Mouse (Mus musculus) heart, adult 2 months (tissue): ENCODE data around the gene Phpt1. TPM values are rescaled to one million over a fixed set of nuclear protein-coding genes. Genes with fewer than 3 reads are reported as not detected.

Experiments
- DNase-seq, 2 experiments: peaks; one replicate each; pipeline ENCODE4 v3.0.0; 2021
- H3K27ac ChIP-seq: fragments of 200-600 bp; 2 replicates; pipeline ENCODE4 v1.8.1; 2022
- H3K27me3 ChIP-seq: fragments of 200-500 bp; 2 replicates; pipeline ENCODE4 v1.6.1; 2012; ENCODE audit warnings: mild to moderate bottlenecking, low read length, inconsistent platforms, mixed read lengths; ENCODE audit not compliant: control insufficient read depth, insufficient read depth
- H3K36me3 ChIP-seq: fragments of 200-500 bp; 2 replicates; pipeline ENCODE4 v1.6.1; 2012; ENCODE audit warnings: low read length, inconsistent platforms; ENCODE audit not compliant: control insufficient read depth, insufficient read depth
- H3K4me1 ChIP-seq: fragments of 200-500 bp; 2 replicates; pipeline ENCODE4 v1.6.1; 2011; ENCODE audit warnings: low read length; ENCODE audit not compliant: control insufficient read depth, insufficient read depth
- H3K4me3 ChIP-seq: fragments of 200-600 bp; 2 replicates; pipeline ENCODE4 v1.8.1; 2022
- H3K79me2 ChIP-seq: fragments of 200-500 bp; replicated peaks from 2 replicates; pipeline ENCODE4 v1.6.1; 2012; ENCODE audit warnings: mild to moderate bottlenecking, inconsistent platforms, low read length, moderate library complexity, mixed read lengths; ENCODE audit not compliant: control insufficient read depth, insufficient read depth
- H3K9ac ChIP-seq: fragments of 200-500 bp; 2 replicates; pipeline ENCODE4 v1.6.1; 2012; ENCODE audit warnings: low read depth, mild to moderate bottlenecking, control low read depth, inconsistent platforms, low read length, mixed read lengths
- CTCF ChIP-seq: fragments of 200-600 bp; IDR thresholded peaks from 2 replicates; pipeline ENCODE4 v1.8.1; 2022; ENCODE audit warnings: antibody characterized with exemption, mild to moderate bottlenecking, moderate library complexity
- EP300 ChIP-seq: fragments of 200-500 bp; IDR thresholded peaks from 2 replicates; pipeline ENCODE4 v1.6.1; 2011; ENCODE audit warnings: low read depth, low read length, control low read depth; ENCODE audit not compliant: insufficient read depth
- POLR2A ChIP-seq: fragments of 200-500 bp; IDR thresholded peaks from 2 replicates; pipeline ENCODE4 v1.6.1; 2011; ENCODE audit warnings: mild to moderate bottlenecking, low read depth, low read length, control low read depth; ENCODE audit not compliant: insufficient read depth
- WGBS: fragments of 180-500 bp; shearing (Covaris S2); methylation state at CpG from one replicate; pipeline ENCODE4 v1.1.7; 2018; 5-methylcytosine and 5-hydroxymethylcytosine counted together
- intact Hi-C: fragments of 180-260 bp; cut with DNase I; formaldehyde crosslinking; loops from one replicate; pipeline ENCODE4 v1.15.1; 2025
- polyA plus RNA-seq: library from polyadenylated mRNA; depleted of rRNA; stranded (reverse); fragments of >200 nt; gene quantifications from 2 replicates; pipeline ENCODE4 v1.2.3, GENCODE M21; 2012
- total RNA-seq, 2 experiments: library from RNA; stranded (reverse); gene quantifications; 2 replicates each; pipeline ENCODE4 v1.2.3; 2021

Phpt1 gene
- total and polyA plus RNA-seq, 3 experiments: 52.6 to 100 (median 69.9) TPM

DNA sequence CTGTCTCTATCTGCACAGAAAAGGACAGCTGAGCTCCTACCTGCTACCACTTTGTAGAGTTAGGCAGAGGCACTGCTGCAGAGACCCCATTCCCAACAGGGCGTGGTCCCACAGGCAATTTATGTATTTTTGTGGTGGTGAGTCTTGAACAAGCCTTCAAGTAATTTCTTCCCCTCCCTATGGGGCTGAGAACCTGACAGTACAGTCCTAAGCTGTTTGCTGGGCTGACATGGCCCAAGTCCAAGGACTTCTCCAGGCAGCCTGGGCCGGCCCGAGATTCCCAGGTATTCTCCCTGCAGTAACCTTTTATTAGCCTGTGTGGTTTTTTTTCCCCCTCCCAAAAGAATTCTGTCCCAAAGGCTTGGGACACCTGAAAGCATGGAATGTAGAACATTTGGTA, 9.1 kb upstream of the Phpt1 start:
- H3K27ac ChIP-seq: no peak overlapping the region
- TF ChIP-seq EP300 (no peak), POLR2A (no peak), CTCF (no peak)
- no peak overlapping the region for H3K4me3 ChIP-seq
- intact Hi-C loops: no loop called here
- no peaks in the 10 kb centered on the region for H3K79me2 ChIP-seq
- H3K36me3 ChIP-seq: no peaks in the 10 kb centered on the region
- DNase-seq: peak in 1 of 2 experiments; percentile 16
- WGBS: 67% methylated on average over 3 of the region's 3 CpGs
- H3K4me1 ChIP-seq: peaks cover 15% of the 10 kb centered on the region
- H3K9ac ChIP-seq: no peak overlapping the region
- H3K27me3 ChIP-seq: peaks cover 8% of the 10 kb centered on the region

GRCm38 (mm10) chr2:25583571-25583970, 8.5 kb upstream of the Phpt1 start:
- H3K9ac ChIP-seq: no peak overlapping the region
- peaks cover 13% of the 10 kb centered on the region for H3K27me3 ChIP-seq
- H3K4me1 ChIP-seq: peaks cover 15% of the 10 kb centered on the region
- no peaks in the 10 kb centered on the region for H3K36me3 ChIP-seq
- no peak overlapping the region for H3K4me3 ChIP-seq
- WGBS: 56% methylated on average over 4 of the region's 4 CpGs
- no peaks in the 10 kb centered on the region for H3K79me2 ChIP-seq
- no peak for DNase-seq
- intact Hi-C loops: no loop called here
- TF ChIP-seq CTCF: no peak
- no peak overlapping the region for H3K27ac ChIP-seq

DNA sequence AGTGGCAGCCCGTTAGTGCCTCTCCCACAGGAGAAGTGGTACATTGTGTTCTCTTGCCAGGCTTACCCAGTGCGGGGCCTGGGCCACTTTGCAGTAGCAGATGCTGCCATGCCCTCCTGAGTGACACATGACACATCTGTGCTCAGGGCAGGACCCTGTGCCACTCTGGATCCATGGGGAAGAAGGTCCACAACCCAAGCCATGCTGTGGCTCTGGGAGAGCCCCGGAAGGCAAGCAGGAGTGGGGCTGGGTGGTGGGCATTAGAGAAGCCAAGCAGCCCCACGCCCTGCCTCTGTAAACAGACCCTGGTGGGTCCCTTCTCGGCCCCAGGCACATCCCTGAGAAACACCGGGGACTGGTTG, 8.1 kb upstream of the Phpt1 start:
- TF ChIP-seq CTCF (no peak), POLR2A (no peak), EP300 (no peak)
- Histone ChIP-seq H3K4me1 (peaks cover 14% of the 10 kb centered on the region), H3K79me2 (no peaks in the 10 kb centered on the region), H3K36me3 (no peaks in the 10 kb centered on the region), H3K27ac (no peak overlapping the region), H3K4me3 (no peak overlapping the region), H3K9ac (no peak overlapping the region), H3K27me3 (peaks cover 17% of the 10 kb centered on the region)
- peak in 1 of 2 experiments; percentile 36 for DNase-seq
- WGBS: 84% methylated on average over 6 of the region's 6 CpGs
- intact Hi-C loops: no loop called here

GRCm38 (mm10) chr2:25582466-25583119, 7.6 kb upstream of the Phpt1 start:
- TF ChIP-seq CTCF (no peak), EP300 (no peak), POLR2A (no peak)
- H3K36me3 ChIP-seq: no peaks in the 10 kb centered on the region
- peaks cover 12% of the 10 kb centered on the region for H3K4me1 ChIP-seq
- WGBS: 51% methylated on average over 12 of the region's 12 CpGs
- intact Hi-C loops: no loop called here
- H3K9ac ChIP-seq: no peak overlapping the region
- H3K4me3 ChIP-seq: no peak overlapping the region
- H3K27me3 ChIP-seq: peaks cover 20% of the 10 kb centered on the region
- no peaks in the 10 kb centered on the region for H3K79me2 ChIP-seq
- no peak overlapping the region for H3K27ac ChIP-seq
- no peak for DNase-seq

DNA sequence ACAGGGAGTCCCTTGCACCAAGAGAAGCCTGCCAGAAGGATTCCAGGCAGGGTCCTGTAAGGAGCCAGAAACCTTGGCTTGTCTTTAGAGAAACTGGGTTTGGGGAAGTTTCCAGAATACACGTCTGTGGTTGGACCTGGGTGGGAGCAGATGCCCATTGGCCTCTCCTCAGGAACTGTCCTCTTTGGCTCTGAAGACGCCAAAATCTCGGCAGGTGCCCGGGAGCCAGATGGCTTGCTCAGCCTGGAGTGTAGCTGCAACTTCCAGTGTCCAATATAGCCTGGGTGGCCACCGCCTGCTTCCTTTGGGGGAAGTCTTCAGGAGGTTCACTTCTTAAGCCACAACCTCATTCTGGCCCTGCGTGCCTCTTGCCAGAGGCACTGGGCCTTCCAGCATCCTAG, 6.9 kb upstream of the Phpt1 start:
- H3K9ac ChIP-seq: no peak overlapping the region

DNA sequence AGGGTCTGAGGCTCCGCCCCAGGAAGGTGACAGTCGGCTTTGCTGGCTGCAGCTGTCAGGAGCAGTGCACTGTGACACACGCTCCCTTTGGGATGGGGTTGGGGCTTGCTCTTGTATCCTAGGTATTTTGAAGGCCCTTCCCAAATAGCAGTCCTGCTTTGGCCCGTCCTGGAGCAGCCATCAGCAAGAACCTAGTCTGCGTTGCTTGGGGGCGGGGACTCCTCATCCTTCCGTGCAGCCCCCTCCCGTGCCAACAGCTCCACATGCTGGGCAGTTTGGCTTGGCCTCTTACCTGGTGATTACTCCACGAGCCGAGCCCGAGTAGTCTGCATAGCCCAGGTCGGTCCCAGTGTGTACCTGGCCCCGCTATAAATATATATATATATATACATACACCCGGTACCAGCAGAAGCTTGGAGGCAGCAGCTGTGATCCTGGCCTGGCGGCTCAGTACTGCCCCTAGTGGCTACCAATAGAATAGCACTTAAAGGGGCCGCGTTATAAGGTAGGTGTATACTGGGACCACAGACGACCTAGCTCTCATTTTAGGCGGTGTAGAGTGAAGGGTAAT, 6.4 kb upstream of the Phpt1 start, which contains the start of gene Ajm1:
Gene Ajm1 (minus strand): TSS at position 464 of the 571 bp plus-strand sequence.
- H3K4me3 ChIP-seq: no peak within 1 kb of the TSS
- peak within 1 kb of the TSS; percentile 40; the same call in 1 of the 2 replicates for H3K9ac ChIP-seq
- intact Hi-C loops: loop anchor here (2.0 kb wide), 2 partner anchors 23 kb away; no protein-coding TSS in a partner anchor
- TF ChIP-seq POLR2A (0 out of 2 replicates have a peak, but pooled peaks have one; percentile 24), EP300 (no peak), CTCF (peak; percentile 99; the same call in 1 of the 2 replicates)
- peaks cover 27% of the 10 kb centered on the region for H3K27me3 ChIP-seq
- WGBS: 5% methylated on average over 19 of the region's 19 CpGs
- H3K79me2 ChIP-seq: no peaks in the 10 kb centered on the region
- H3K36me3 ChIP-seq: no peaks in the 10 kb centered on the region
- H3K27ac ChIP-seq: no peak within 1 kb of the TSS
- peak; percentile 58 to 67 for DNase-seq
- peaks cover 9% of the 10 kb centered on the region for H3K4me1 ChIP-seq

More for the DNA sequence above, 6.9 kb upstream of the Phpt1 start:
- H3K27me3 ChIP-seq: peaks cover 26% of the 10 kb centered on the region
- no peak overlapping the region for H3K27ac ChIP-seq
- H3K4me1 ChIP-seq: peaks cover 11% of the 10 kb centered on the region
- H3K36me3 ChIP-seq: no peaks in the 10 kb centered on the region
- H3K4me3 ChIP-seq: no peak overlapping the region
- 14% methylated on average over 6 of the region's 6 CpGs for WGBS
- intact Hi-C loops: loop anchor here (2.0 kb wide), 2 partner anchors 23 kb away; no protein-coding TSS in a partner anchor
- TF ChIP-seq EP300: no peak
- TF ChIP-seq CTCF: no peak
- TF ChIP-seq POLR2A: no peak
- no peaks in the 10 kb centered on the region for H3K79me2 ChIP-seq
- peak in 1 of 2 experiments; percentile 30 for DNase-seq
